Mouse (Mus musculus) midbrain, postnatal 0 days (tissue): Measurements from ENCODE around the gene Tmem215. TPM values are rescaled to one million over a fixed set of nuclear protein-coding genes. Genes with fewer than 3 reads are reported as not detected.

Experiments used
- ATAC-seq: fragments of 200-750 bp; cut with Nextera tagmentation; 2 replicates; pipeline ENCODE4 v1.8.0; 2017; ENCODE audit warnings: moderate number of reproducible peaks, mild to moderate bottlenecking, moderate TSS enrichment, moderate library complexity; ENCODE audit not compliant: low FRiP score
- DNase-seq: peaks from one replicate; pipeline ENCODE4 v3.0.0-alpha.2; 2015; ENCODE audit warnings: low spot score
- H3K27ac ChIP-seq: fragments of 300-500 bp; sonication (generic); 2 replicates; pipeline ENCODE4 v1.5.1; 2014; ENCODE audit warnings: low read depth, mild to moderate bottlenecking, low read length, mixed read lengths
- H3K27me3 ChIP-seq: fragments of 300-500 bp; sonication (generic); 2 replicates; pipeline ENCODE4 v1.6.1; 2014; ENCODE audit warnings: low read length, control low read depth, mixed read lengths; ENCODE audit not compliant: insufficient read depth
- H3K36me3 ChIP-seq: fragments of 300-500 bp; sonication (generic); 2 replicates; pipeline ENCODE4 v1.6.1; 2014; ENCODE audit warnings: low read length, control low read depth, mixed read lengths; ENCODE audit not compliant: insufficient read depth
- H3K4me1 ChIP-seq: fragments of 300-500 bp; sonication (generic); 2 replicates; pipeline ENCODE4 v1.6.1; 2014; ENCODE audit warnings: mild to moderate bottlenecking, control low read depth, antibody characterized with exemption, low read length, mixed read lengths; ENCODE audit not compliant: insufficient read depth
- H3K4me2 ChIP-seq: fragments of 300-500 bp; sonication (generic); 2 replicates; pipeline ENCODE4 v1.6.1; 2014; ENCODE audit warnings: low read depth, mild to moderate bottlenecking, low read length, mixed read lengths; ENCODE audit not compliant: poor library complexity, severe bottlenecking
- H3K4me3 ChIP-seq: fragments of 300-500 bp; sonication (generic); 2 replicates; pipeline ENCODE4 v1.5.1; 2014; ENCODE audit warnings: low read depth, mild to moderate bottlenecking, low read length, moderate library complexity
- H3K9ac ChIP-seq: fragments of 300-500 bp; sonication (generic); replicated peaks from 2 replicates; pipeline ENCODE4 v1.6.1; 2014; ENCODE audit warnings: mild to moderate bottlenecking, low read length, moderate library complexity, mixed read lengths; ENCODE audit not compliant: poor library complexity, severe bottlenecking
- H3K9me3 ChIP-seq: fragments of 300-500 bp; sonication (generic); 2 replicates; pipeline ENCODE4 v1.6.1; 2016; ENCODE audit warnings: low read length, control low read depth
- CTCF ChIP-seq: IDR thresholded peaks from 2 replicates; pipeline ENCODE4 v1.5.1; 2016; ENCODE audit warnings: antibody characterized with exemption, mild to moderate bottlenecking
- WGBS: fragments of 180-500 bp; shearing (Covaris S2); extraction: QIAGEN DNeasy Blood & Tissue Kit; methylation state at CpG from one replicate; pipeline ENCODE4 v1.1.7; 2014; 5-methylcytosine and 5-hydroxymethylcytosine counted together
- polyA plus RNA-seq: library from polyadenylated mRNA; unstranded; fragments of >200 nt; fragmentation: Nextera tagmentation; extraction: Ambion mirVana; gene quantifications from 2 replicates; pipeline ENCODE4 v1.2.1, GENCODE M21; 2015
- total RNA-seq: library from RNA; depleted of rRNA; stranded (reverse); fragments of >200 nt; gene quantifications from 2 replicates; pipeline ENCODE4 v1.2.3, GENCODE M21; 2014; rRNA removed

The Tmem215 gene
- total RNA-seq = 0.88 and 2.5 TPM in 2 replicates
- 1.6 and 2.1 TPM in 2 replicates for polyA plus RNA-seq

DNA sequence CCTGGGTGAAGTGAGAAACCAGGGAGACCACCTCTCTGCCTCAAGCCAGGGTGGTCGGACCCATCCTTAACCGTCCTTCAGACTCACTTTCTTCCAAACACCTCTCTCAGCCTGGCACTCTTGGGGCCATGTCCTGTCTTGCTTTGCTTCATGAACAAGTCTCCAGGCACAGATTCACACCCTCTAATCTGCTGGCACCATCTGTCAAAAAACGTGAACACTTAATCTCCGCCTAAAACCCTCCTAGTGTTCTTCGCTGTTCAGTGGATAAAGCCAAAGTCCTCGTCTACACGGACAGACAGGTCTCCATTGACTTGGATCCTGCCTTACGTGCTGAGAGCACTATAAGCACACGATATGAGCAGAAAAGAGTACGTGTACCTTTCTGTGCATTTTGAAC, at the start of gene Tmem215:
Gene Tmem215, plus strand, starts transcription at position 301 of the 400 bp plus-strand sequence.
- no peak for DNase-seq

DNA sequence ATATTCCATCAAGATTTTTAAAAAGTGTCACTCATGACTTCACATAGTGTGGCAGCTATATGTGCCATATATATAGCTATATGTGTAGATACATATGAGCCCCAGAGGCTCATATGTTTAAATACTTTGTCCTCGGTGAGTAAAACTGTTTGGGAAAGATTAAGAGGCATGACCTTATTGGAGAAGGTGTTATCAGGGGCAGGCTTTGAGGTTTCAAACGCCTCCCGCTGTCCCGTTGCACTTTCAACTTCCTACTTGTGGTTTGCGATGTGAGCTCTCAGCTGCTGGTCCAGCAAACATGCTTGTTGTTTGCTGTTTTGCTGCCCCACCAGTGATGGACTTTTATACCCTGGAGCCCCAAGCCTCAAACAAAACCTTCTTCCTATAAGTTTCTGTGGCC, 40.1 kb upstream of the Tmem215 start:
- H3K4me1 ChIP-seq = no peaks in the 10 kb centered on the region
- DNase-seq = no peak
- H3K9ac ChIP-seq = no peak overlapping the region
- no peak overlapping the region for H3K4me3 ChIP-seq
- WGBS = 91% methylated on average over 5 of the region's 5 CpGs
- H3K27ac ChIP-seq = no peak overlapping the region
- no peaks in the 10 kb centered on the region for H3K36me3 ChIP-seq
- H3K4me2 ChIP-seq = no peak overlapping the region
- H3K9me3 ChIP-seq = no peaks in the 10 kb centered on the region
- H3K27me3 ChIP-seq = no peaks in the 10 kb centered on the region
- no peak for TF ChIP-seq CTCF
- ATAC-seq = no peak

More for the DNA sequence above, at the start of gene Tmem215:
- H3K9ac ChIP-seq = peak within 1 kb of the TSS; percentile 63
- H3K27me3 ChIP-seq = peaks cover 14% of the 10 kb centered on the region
- no peak for ATAC-seq
- H3K36me3 ChIP-seq = no peaks in the 10 kb centered on the region
- H3K4me3 ChIP-seq = peak within 1 kb of the TSS; percentile 56
- H3K4me1 ChIP-seq = no peaks in the 10 kb centered on the region
- no peak within 1 kb of the TSS for H3K27ac ChIP-seq
- no peak for TF ChIP-seq CTCF
- H3K9me3 ChIP-seq = no peaks in the 10 kb centered on the region
- 78% methylated on average over 10 of the region's 10 CpGs for WGBS
- H3K4me2 ChIP-seq = peak within 1 kb of the TSS; percentile 88

DNA sequence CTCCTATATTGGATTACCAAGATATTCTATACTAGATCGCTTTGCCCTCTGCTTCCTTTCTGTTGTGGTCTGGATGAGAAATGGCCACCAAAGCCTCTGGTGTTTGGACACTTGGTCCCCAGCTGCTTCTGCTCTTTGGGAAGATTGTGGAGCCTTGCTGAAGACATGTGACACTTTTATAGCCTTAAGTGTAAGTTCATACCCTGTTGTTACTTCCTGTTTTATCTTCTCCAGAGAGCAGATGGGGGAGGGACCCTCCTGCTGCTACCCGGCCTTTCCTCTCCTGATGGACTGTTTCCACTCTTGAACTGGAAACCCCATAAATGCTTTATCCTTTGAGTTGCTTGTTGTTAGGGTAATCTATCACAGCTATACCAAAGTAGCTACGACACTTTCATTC, 38.6 kb upstream of the Tmem215 start:
- Histone ChIP-seq H3K4me2 (no peak overlapping the region), H3K36me3 (no peaks in the 10 kb centered on the region), H3K9ac (no peak overlapping the region), H3K4me1 (no peaks in the 10 kb centered on the region), H3K27me3 (no peaks in the 10 kb centered on the region), H3K27ac (no peak overlapping the region), H3K9me3 (no peaks in the 10 kb centered on the region), H3K4me3 (no peak overlapping the region)
- ATAC-seq = no peak
- WGBS = 89% methylated on average over 3 of the region's 3 CpGs
- DNase-seq = no peak
- TF ChIP-seq CTCF = no peak

DNA sequence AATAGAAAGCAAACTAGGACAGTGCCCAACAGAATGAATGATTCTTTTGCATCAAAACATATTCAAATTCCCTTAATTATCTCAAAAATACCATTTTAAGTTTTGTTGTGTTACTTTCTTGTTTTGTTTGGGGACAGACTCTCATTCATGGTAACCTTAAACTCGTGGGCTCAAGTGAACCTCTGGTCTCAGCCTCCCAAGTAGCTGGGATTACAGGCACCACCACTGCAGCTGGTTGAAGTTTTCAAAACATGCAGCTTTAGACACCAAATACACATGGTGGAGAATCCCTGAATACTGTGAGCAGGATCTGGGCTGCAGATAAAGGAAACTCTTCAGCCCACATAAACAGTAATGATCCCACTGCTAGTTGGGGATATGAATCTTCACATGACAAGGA, 37.6 kb upstream of the Tmem215 start:
- Histone ChIP-seq H3K36me3 (no peaks in the 10 kb centered on the region), H3K4me1 (no peaks in the 10 kb centered on the region), H3K27ac (no peak overlapping the region), H3K9me3 (no peaks in the 10 kb centered on the region), H3K4me2 (no peak overlapping the region), H3K27me3 (no peaks in the 10 kb centered on the region), H3K4me3 (no peak overlapping the region), H3K9ac (no peak overlapping the region)
- ATAC-seq (no peak), DNase-seq (no peak)
- TF ChIP-seq CTCF = no peak
- WGBS = 52% methylated on average over 1 of the region's 1 CpGs

DNA sequence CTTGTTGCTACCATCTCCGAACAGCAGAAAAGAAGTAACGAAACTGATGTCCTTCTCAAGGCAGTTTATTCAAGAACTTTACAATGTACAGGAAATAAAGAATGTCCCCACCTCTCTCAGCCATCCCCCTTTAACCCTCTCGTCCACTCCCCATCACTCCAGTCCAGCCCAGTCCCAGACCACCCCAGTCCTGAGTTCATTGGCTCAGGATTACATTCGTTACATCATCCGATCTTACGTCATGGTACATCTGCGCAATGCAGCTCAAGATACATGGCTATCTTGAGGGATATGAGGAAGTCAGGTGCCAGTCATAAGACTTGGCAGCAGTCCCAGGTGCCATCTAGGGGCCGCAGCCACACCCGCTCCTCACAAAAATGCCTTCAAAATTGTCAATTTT, 28.4 kb upstream of the Tmem215 start:
- WGBS = 93% methylated on average over 9 of the region's 9 CpGs
- Histone ChIP-seq H3K9ac (no peak overlapping the region), H3K4me2 (no peak overlapping the region), H3K4me3 (no peak overlapping the region), H3K27me3 (no peaks in the 10 kb centered on the region), H3K9me3 (no peaks in the 10 kb centered on the region), H3K36me3 (no peaks in the 10 kb centered on the region), H3K27ac (no peak overlapping the region), H3K4me1 (no peaks in the 10 kb centered on the region)
- TF ChIP-seq CTCF = no peak
- ATAC-seq = no peak
- DNase-seq = no peak

DNA sequence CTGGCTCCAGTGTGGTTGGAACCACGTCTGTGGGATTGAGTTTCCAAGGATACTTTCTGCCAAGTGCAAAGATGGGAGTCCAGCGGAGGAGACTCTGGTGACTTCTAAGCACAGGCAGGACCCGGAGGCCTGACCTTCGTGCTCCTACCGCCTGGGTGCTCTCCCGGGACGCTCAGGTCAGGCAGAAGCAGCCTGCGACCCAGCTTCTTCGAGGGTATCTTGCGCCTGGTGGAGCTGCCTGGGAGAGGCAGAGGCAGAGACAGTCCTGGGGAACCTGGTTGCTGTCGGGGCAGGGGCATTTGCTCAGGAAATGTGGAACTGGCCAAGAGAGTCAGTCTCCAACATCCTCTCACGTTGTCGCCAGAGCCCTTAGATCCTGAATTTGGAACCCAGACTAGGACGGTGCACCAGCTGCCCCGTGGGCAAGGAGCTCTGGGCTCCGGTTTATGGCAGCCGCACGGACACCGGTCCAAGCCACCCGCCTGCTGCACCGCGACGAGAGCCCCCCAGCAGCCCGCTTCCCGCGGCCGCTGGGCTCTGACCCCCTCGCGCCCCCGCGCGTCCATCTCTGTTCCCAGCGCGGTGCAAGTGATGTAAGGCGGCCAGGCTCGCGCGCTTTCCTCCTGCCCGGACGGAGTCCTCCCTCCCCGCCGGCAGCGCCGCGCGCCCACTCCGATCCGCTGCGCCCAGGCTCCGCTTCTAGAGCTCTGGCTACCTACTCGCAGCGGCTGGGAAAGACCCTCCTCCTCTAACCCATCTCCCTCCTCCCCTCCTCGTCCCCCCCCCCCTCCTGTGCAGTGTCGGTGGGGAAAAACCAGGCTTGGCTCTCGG, 935 bp downstream of the Tmem215 start:
- no peaks in the 10 kb centered on the region for H3K9me3 ChIP-seq
- ATAC-seq = peak; percentile 84
- peak; percentile 37 for TF ChIP-seq CTCF
- peaks cover 14% of the 10 kb centered on the region for H3K27me3 ChIP-seq
- H3K27ac ChIP-seq = no peak overlapping the region
- H3K4me2 ChIP-seq = peak overlapping the region; percentile 88
- H3K36me3 ChIP-seq = no peaks in the 10 kb centered on the region
- H3K4me1 ChIP-seq = no peaks in the 10 kb centered on the region
- DNase-seq = peak; percentile 58
- H3K4me3 ChIP-seq = peak overlapping the region; percentile 56
- WGBS = 3% methylated on average over 51 of the region's 55 CpGs
- H3K9ac ChIP-seq = peak overlapping the region; percentile 63
